Mouse (Mus musculus) stomach, postnatal 0 days (tissue): ENCODE measurements around the gene Gm20671.

Experiments
- CTCF ChIP-seq: IDR thresholded peaks from 2 replicates; pipeline ENCODE4 v1.5.1; 2016; ENCODE audit warnings: antibody characterized with exemption, low read depth, mild to moderate bottlenecking, moderate library complexity
- EP300 ChIP-seq: optimal IDR thresholded peaks from 2 replicates; pipeline ENCODE3; 2016; ENCODE audit warnings: antibody characterized with exemption

- TF ChIP-seq EP300: no peak
- TF ChIP-seq CTCF: no peak
These were observed 67.2 kb downstream of the Gm20671 start for GRCm38 (mm10) chr5:32759662-32760061.
